Mouse (Mus musculus) Patski (cell line): ENCODE results near the gene Atf7ip. TPM values are rescaled to one million over a fixed set of nuclear protein-coding genes. Genes with fewer than 3 reads are reported as not detected.

Experiments
- ATAC-seq: fragments of 100-300 bp; one replicate; pipeline ENCODE4 v1.8.0; 2021
- CTCF ChIA-PET: fragments of 350-600 bp; sonication (Branson Sonifier 250); formaldehyde crosslinking; loops from one replicate; lab custom pipeline; 2022; ENCODE audit warnings: inconsistent platforms; lab: Charles Lee
- POLR2A ChIA-PET: fragments of 350-600 bp; sonication (Branson Sonifier 250); formaldehyde crosslinking; loops from one replicate; lab custom pipeline; 2022; ENCODE audit warnings: antibody characterized with exemption, inconsistent platforms; lab: Charles Lee
- DNase-seq: peaks from one replicate; pipeline ENCODE4 v3.0.0-alpha.2; 2011; ENCODE audit warnings: low read depth, low spot score
- H3K27me3 ChIP-seq: fragments of 371-371 bp; one replicate; pipeline ENCODE4 v1.5.1; 2021
- CTCF ChIP-seq: fragments of 100-300 bp; IDR thresholded peaks from one replicate; pipeline ENCODE4 v1.5.1; 2021
- in situ Hi-C: fragments of 300-500 bp; cut with MboI; formaldehyde crosslinking; loops from 3 replicates; pipeline ENCODE4 v1.11.1; 2018; ENCODE audit warnings: low pct_unique_long_range_greater_than_20kb, mixed read lengths
- polyA plus RNA-seq: library from polyadenylated mRNA; unstranded; gene quantifications from one replicate; pipeline ENCODE4 v1.2.3, GENCODE M21; 2021

The Atf7ip gene
- polyA plus RNA-seq, 1 experiment from 2014 or later = 19.9 TPM

DNA sequence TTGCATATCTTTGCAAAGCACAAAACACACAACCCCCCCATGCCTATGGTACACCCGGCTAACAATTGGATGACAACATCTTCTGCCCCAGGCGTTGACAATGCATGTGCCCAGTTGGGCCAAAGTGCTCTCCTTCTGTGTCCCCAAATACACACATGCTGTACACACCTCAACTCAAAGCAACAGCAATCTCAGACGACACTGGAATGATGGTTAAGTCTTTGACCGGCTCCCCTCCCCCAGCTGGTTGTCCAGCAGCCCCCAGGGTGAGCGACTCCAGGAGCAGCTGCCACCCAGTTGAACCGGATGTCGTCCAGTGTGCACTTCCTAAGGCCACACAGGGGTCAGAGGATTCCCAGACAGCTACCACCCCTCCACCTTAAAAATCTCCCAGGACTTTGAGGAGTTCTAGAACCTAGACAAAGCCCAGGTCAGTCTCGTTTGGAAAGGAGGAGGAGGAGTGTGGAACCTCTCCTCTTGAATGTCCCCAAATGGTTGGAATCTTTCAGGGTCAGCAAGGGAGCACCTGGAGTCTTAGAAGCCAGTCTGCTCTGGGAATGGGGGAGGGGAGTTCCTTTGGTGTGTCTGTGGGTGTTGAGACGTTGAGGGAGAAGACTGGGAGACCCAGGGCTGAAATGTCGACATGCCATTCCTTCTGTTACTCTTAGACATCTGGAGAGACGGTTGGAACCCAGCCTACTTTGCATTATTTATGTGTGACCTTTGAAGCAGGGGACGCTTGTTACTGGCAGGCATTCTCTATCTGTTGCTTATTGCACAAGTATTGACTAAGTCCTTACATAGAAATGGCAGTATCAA is 36.8 kb upstream of the Atf7ip start:
- CTCF ChIA-PET = no interaction called here

DNA sequence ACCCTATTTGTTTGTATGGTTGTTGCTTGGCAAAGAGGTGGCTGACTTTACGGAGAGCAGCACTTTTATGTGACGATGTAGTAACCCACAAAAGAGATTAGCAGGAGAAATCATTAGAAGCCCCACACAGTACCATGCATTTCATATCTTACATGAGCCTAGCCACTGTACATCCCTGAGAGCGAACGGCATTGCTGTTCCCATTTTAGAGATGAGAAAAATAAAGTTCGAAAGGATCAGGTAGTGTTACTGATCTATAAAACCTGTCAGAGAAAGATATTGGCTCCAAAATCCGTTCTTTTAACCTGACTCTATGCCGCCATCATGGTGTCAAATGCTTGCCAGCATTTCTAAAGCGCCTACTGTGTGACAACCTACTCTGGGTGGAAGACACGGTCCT is 36.2 kb upstream of the Atf7ip start:
- no peak for DNase-seq
- no peak for TF ChIP-seq CTCF
- no peaks in the 10 kb centered on the region for H3K27me3 ChIP-seq
- no peak for ATAC-seq
- in situ Hi-C loops = loop anchor here (5.0 kb wide), 1 partner anchor 47 kb away; no protein-coding TSS in a partner anchor
- ChIA-PET CTCF (no interaction called here), POLR2A (no interaction called here)

More for the DNA sequence above, 36.8 kb upstream of the Atf7ip start:
- ATAC-seq = no peak
- TF ChIP-seq CTCF = no peak
- POLR2A ChIA-PET = no interaction called here
- H3K27me3 ChIP-seq = no peaks in the 10 kb centered on the region
- DNase-seq = no peak
- in situ Hi-C loops = loop anchor here (5.0 kb wide), 1 partner anchor 48 kb away; no protein-coding TSS in a partner anchor

DNA sequence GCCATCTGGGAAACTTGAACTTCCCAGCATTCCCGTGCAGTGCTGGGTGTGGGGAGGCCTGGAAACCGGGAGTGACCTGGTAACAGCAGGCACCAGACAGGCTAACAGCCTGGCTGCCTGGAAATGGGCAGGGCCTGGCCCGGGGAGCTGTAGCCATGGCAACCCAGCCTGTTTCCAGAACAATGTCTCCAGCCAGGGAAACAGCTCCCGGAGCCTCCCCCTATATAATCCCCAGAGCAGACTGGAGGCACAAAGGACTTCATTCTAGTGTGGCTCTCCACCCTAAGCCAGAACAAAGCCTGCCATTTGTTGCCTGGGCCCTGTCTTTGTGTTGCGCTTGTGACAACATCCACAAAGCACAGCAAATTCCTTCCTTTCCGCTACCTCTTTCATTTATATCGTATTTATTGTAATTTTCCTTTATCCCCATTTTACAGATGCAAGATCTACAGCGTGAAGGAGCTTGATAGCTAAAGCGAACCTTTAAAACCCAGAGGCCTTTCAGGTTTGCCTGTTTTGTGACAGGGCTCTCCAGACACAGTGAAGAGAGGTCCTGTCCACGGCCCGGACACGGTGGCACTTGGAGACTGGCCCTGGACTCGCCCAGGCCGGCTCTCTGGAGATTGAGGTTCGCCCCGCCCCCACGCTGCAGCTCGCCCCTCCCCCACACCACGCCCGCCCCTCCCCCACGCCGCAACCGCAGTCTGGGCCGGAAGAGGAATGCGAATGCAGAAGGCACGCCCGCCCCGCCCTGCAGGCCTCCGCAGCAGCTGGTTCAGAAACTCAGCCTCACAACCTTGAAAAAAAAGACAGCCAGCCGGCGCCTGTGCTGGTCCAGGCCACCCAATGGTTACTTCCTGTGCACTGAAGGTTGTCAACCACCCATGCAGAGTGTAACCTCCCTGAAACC is 35.4 kb upstream of the Atf7ip start:
- no peak for TF ChIP-seq CTCF
- no peaks in the 10 kb centered on the region for H3K27me3 ChIP-seq
- DNase-seq = no peak
- peak; percentile 18 for ATAC-seq
- ChIA-PET POLR2A (no interaction called here), CTCF (interaction anchor here (1.2 kb wide), 1 partner anchor 29 kb away, joined by 3 read pairs; no protein-coding TSS in a partner anchor)
- in situ Hi-C loops = no loop called here

DNA sequence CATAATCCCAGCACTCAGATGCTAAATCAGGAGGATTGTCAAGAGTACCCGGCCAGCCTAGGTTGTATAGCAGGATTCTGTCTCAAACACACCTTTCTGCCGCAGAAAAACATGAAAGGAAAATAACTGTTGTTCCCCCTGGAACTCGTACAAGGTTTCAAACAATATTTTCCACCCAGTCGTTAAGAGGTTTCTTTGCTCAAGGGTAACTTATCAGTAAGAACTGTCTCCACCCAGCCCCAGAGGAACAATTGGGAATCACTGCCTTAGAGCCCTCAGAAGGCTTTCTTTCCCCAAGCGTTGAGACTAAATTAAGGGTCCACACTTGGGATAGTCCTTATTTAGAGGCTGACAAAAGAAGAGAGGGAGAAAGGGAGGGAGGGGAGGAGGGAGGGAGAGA is 34.4 kb upstream of the Atf7ip start:
- POLR2A ChIA-PET = interaction anchor here (0.7 kb wide), 1 partner anchor 58 kb away, joined by 5 read pairs; no protein-coding TSS in a partner anchor
- in situ Hi-C loops = no loop called here
- no peak for TF ChIP-seq CTCF
- CTCF ChIA-PET = no interaction called here
- no peaks in the 10 kb centered on the region for H3K27me3 ChIP-seq
- no peak for ATAC-seq
- DNase-seq = no peak

DNA sequence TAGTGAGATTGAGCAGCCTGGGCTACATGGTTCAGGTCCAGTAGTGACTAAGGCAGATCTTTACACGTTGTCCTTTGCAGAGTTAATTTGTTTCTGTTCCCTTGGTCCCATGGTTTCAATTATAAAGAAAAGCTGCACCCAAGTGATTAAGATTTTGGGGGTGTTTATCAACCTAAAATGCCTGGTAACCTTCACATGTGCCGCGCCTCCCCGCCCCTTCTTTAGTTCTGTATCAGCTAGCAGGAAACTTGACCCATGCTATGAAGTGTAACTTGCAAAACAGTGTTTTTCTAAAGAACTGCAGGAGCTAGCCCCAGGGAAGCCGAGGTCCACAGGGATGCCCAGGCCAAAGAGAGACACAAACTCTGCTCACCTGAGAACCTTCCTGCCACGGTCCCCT is 33.2 kb upstream of the Atf7ip start:
- CTCF ChIA-PET = no interaction called here
- POLR2A ChIA-PET = no interaction called here
- in situ Hi-C loops = no loop called here
- ATAC-seq (no peak), DNase-seq (no peak)
- no peaks in the 10 kb centered on the region for H3K27me3 ChIP-seq
- no peak for TF ChIP-seq CTCF

DNA sequence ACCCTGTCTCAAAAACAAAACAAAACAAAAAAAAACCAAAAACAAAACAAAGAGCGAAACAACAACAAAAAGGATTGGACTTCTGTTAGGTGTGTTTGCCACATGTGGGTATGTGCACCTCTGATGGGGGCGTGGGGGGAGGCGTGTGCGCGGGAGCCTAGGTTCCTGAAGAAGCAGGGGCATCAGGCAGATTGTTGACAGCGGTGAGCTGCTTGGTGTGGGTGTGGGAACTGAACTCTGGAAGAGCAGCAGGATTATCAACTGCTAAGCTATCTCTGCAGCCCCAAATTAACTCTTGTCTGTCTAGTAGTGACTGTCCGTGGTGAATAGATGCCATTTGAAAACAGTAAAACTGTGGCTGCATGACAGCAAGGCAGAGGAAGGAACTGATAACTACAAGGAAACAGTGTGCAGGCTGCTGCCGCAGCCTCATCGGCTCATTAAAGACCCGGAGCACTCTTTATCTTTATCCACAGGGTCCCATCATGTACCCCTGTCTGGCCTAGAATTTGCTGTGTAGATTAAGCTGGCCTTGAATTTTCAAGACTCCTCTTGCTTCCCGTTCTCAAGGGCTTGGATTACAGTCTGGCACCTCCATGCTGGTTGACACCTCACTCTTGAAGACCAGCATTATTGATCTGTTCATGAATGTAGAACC is 32.4 kb upstream of the Atf7ip start:
- no peak for ATAC-seq
- CTCF ChIA-PET = no interaction called here
- POLR2A ChIA-PET = no interaction called here
- no peak for DNase-seq
- in situ Hi-C loops = no loop called here
- TF ChIP-seq CTCF = no peak
- H3K27me3 ChIP-seq = no peaks in the 10 kb centered on the region

DNA sequence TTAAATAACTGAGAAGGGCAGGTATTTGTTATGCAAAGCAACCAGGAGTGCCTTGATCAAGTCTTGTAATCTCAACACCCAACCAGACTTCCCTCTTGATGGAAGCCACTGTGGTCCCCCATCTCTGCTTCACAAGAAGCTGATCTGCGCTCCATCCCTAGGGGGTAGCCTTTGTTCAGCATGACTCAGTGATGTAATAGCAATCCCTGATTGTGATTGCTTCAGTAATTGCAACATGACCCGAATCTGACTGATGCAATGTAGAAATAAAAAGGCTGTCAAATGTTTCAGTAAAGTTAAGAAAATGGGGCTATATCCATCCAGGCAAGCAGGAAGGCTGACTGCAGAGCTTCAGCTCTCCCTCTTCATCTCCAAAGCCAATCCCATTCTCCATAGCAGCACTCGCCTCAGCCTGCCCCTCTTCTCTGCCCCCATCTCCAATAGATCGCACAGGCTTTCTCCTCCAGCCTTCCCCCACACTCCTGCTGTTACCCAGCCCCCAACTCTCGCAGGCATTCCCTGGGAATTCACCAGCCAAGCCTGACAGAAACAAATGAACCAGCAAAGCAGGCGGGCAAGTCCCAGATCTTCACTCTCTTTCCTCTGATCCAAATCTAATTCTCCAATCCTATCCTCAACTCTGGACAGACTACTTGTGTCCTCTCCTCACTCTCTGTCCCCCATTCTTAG is 30.7 kb upstream of the Atf7ip start:
- ChIA-PET POLR2A (no interaction called here), CTCF (interaction anchor here (0.8 kb wide), 1 partner anchor 18 kb away, joined by 3 read pairs; no protein-coding TSS in a partner anchor)
- no peak for TF ChIP-seq CTCF
- no peaks in the 10 kb centered on the region for H3K27me3 ChIP-seq
- no peak for DNase-seq
- ATAC-seq = peak; percentile 51
- in situ Hi-C loops = no loop called here

DNA sequence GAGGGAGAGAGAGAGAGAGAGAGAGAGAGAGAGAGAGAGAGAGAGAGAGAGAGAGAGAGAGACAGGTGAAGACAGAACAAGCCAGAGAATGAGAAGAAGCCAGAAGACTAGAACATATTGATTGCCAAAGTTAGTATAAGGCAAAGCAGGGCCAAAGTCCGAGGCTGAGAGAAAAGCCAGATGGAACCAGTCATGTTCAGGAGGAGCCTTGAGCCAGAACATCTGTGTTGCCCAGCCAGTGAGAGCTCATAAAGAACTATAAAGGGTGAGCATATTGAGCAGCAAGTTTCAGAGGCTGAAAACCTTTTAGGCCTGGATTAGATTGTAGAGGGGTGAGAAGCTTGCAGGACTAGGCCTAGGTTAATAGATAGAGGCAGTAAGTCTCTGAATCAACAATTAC is 28.1 kb upstream of the Atf7ip start:
- no peak for TF ChIP-seq CTCF
- no peak for ATAC-seq
- DNase-seq = no peak
- no peaks in the 10 kb centered on the region for H3K27me3 ChIP-seq
- CTCF ChIA-PET = no interaction called here
- in situ Hi-C loops = no loop called here
- POLR2A ChIA-PET = no interaction called here

DNA sequence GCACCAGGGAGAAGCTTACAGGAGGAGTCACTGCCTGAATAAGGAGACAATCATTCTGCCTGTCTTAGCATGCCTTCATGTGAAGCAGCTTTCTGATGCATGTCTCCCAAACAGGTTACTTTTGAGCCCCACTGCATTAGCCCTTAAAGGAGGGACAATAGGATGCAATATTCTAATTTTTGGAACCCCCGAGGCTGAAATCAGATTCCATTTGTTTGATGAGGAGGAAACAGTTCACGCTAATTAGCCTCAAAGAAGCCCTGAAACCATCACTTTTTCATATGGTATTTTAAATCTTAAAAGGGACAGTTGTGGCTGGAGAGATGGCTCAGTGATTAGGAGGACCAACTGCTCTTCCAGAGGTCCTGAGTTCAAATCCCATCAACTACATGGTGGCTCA is 22.4 kb upstream of the Atf7ip start:
- ChIA-PET POLR2A (no interaction called here), CTCF (no interaction called here)
- no peak for TF ChIP-seq CTCF
- no peaks in the 10 kb centered on the region for H3K27me3 ChIP-seq
- no peak for ATAC-seq
- in situ Hi-C loops = no loop called here
- DNase-seq = no peak

DNA sequence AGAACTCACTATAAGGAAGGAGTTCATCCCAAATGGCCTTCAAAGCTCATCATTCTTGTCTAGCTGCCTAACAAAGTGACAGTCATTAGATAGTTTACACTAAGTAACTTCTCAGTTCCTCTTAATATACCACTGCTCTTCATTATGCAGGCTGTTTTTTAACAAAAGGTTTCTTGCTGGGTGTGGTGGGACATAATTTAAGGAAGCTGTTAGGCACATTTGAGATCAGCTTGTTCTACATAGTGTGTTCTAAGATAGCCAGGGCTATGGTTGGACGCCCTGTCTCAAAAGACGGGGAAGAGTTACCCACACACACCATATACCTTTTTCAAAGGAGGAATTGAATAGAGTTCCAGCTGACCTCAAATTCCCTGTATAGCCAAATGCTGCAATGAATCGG is 21.9 kb upstream of the Atf7ip start:
- TF ChIP-seq CTCF = no peak
- POLR2A ChIA-PET = no interaction called here
- in situ Hi-C loops = no loop called here

More for the DNA sequence above, 21.9 kb upstream of the Atf7ip start:
- H3K27me3 ChIP-seq = no peaks in the 10 kb centered on the region
- CTCF ChIA-PET = no interaction called here
- ATAC-seq = no peak
- no peak for DNase-seq
